Mouse (Mus musculus) heart, embryonic 16.5 days (tissue): ENCODE measurements around the gene Htr1d. TPM values are rescaled to one million over a fixed set of nuclear protein-coding genes. Genes with fewer than 3 reads are reported as not detected.

ENCODE experiments used
- ATAC-seq: fragments of 200-750 bp; cut with Nextera tagmentation; replicated peaks from 2 replicates; pipeline ENCODE4 v1.8.0; 2017; ENCODE audit warnings: moderate number of reproducible peaks; ENCODE audit not compliant: insufficient read depth, low FRiP score; ENCODE audit errors: extremely low read depth
- H3K27ac ChIP-seq: fragments of 300-500 bp; sonication (generic); 2 replicates; pipeline ENCODE4 v1.5.1; 2014; ENCODE audit warnings: mild to moderate bottlenecking, low read length, control low read depth, moderate library complexity
- H3K27me3 ChIP-seq: fragments of 300-500 bp; sonication (generic); 2 replicates; pipeline ENCODE4 v1.6.1; 2014; ENCODE audit warnings: low read length, mixed read lengths; ENCODE audit not compliant: control insufficient read depth, insufficient read depth
- H3K36me3 ChIP-seq: fragments of 300-500 bp; sonication (generic); 2 replicates; pipeline ENCODE4 v1.6.1; 2014; ENCODE audit not compliant: control insufficient read depth, insufficient read depth
- H3K4me1 ChIP-seq: fragments of 300-500 bp; sonication (generic); 2 replicates; pipeline ENCODE4 v1.6.1; 2014; ENCODE audit warnings: low read length, mixed read lengths; ENCODE audit not compliant: control insufficient read depth, insufficient read depth
- H3K4me2 ChIP-seq: fragments of 300-500 bp; sonication (generic); 2 replicates; pipeline ENCODE4 v1.6.1; 2014; ENCODE audit warnings: low read depth, mild to moderate bottlenecking, control low read depth, low read length
- H3K4me3 ChIP-seq: fragments of 300-500 bp; sonication (generic); 2 replicates; pipeline ENCODE4 v1.5.1; 2014; ENCODE audit warnings: mild to moderate bottlenecking, control low read depth, low read length
- H3K9ac ChIP-seq: fragments of 300-500 bp; sonication (generic); 2 replicates; pipeline ENCODE4 v1.6.1; 2014; ENCODE audit warnings: low read length, control low read depth
- H3K9me3 ChIP-seq: fragments of 300-500 bp; sonication (generic); replicated peaks from 2 replicates; pipeline ENCODE4 v1.6.1; 2016; ENCODE audit warnings: low read length; ENCODE audit not compliant: control insufficient read depth
- WGBS: fragments of 180-500 bp; shearing (Covaris S2); extraction: QIAGEN DNeasy Blood & Tissue Kit; methylation state at CpG from one replicate; pipeline ENCODE4 v1.1.7; 2014; 5-methylcytosine and 5-hydroxymethylcytosine counted together
- polyA plus RNA-seq: library from polyadenylated mRNA; unstranded; fragments of >200 nt; fragmentation: Nextera tagmentation; extraction: Ambion mirVana; gene quantifications from 2 replicates; pipeline ENCODE4 v1.2.1, GENCODE M21; 2015

The Htr1d gene
- polyA plus RNA-seq, 1 experiment from 2014 or later: 0.20 TPM

- Histone ChIP-seq H3K27me3 (0 out of 2 replicates have a peak, but pooled peaks cover 1% of the 10 kb centered on the region), H3K4me1 (peaks cover 15% of the 10 kb centered on the region), H3K4me2 (no peak overlapping the region), H3K9me3 (no peaks in the 10 kb centered on the region), H3K4me3 (no peak overlapping the region), H3K27ac (no peak overlapping the region), H3K9ac (no peak overlapping the region), H3K36me3 (no peaks in the 10 kb centered on the region)
- 75% methylated on average over 7 of the region's 7 CpGs for WGBS
- ATAC-seq: no peak
Measured at GRCm38 (mm10) chr4:136458276-136458675, 35.0 kb downstream of the Htr1d start.

GRCm38 (mm10) chr4:136459210-136459609 is 35.9 kb downstream of the Htr1d start:
- H3K4me2 ChIP-seq: peak overlapping the region; percentile 1; the same call in 1 of the 2 replicates
- no peak overlapping the region for H3K9ac ChIP-seq
- no peaks in the 10 kb centered on the region for H3K36me3 ChIP-seq
- H3K9me3 ChIP-seq: no peaks in the 10 kb centered on the region
- H3K4me1 ChIP-seq: peaks cover 16% of the 10 kb centered on the region
- no peak overlapping the region for H3K27ac ChIP-seq
- no peak overlapping the region for H3K4me3 ChIP-seq
- H3K27me3 ChIP-seq: 0 out of 2 replicates have a peak, but pooled peaks cover 3% of the 10 kb centered on the region
- 79% methylated on average over 12 of the region's 12 CpGs for WGBS
- no peak for ATAC-seq

GRCm38 (mm10) chr4:136461206-136461605 is 37.9 kb downstream of the Htr1d start:
- H3K36me3 ChIP-seq: no peaks in the 10 kb centered on the region
- H3K27ac ChIP-seq: no peak overlapping the region
- H3K9me3 ChIP-seq: no peaks in the 10 kb centered on the region
- no peak overlapping the region for H3K9ac ChIP-seq
- H3K4me3 ChIP-seq: no peak overlapping the region
- WGBS: 62% methylated on average over 4 of the region's 4 CpGs
- no peak overlapping the region for H3K4me2 ChIP-seq
- no peak for ATAC-seq
- H3K27me3 ChIP-seq: 0 out of 2 replicates have a peak, but pooled peaks cover 3% of the 10 kb centered on the region
- peaks cover 19% of the 10 kb centered on the region for H3K4me1 ChIP-seq

GRCm38 (mm10) chr4:136461761-136462085 is 38.4 kb downstream of the Htr1d start:
- H3K27me3 ChIP-seq: 0 out of 2 replicates have a peak, but pooled peaks cover 3% of the 10 kb centered on the region
- no peaks in the 10 kb centered on the region for H3K9me3 ChIP-seq
- H3K9ac ChIP-seq: peak overlapping the region; percentile 86
- H3K4me3 ChIP-seq: peak overlapping the region; percentile 83
- WGBS: 18% methylated on average over 6 of the region's 6 CpGs
- H3K27ac ChIP-seq: peak overlapping the region; percentile 86
- peaks cover 22% of the 10 kb centered on the region for H3K4me1 ChIP-seq
- no peaks in the 10 kb centered on the region for H3K36me3 ChIP-seq
- peak overlapping the region; percentile 98 for H3K4me2 ChIP-seq
- no peak for ATAC-seq

- under 1% methylated on average over 63 of the region's 64 CpGs for WGBS
- 0 out of 2 replicates have a peak, but pooled peaks cover 3% of the 10 kb centered on the region for H3K27me3 ChIP-seq
- peak within 1 kb of the TSS; percentile 86 for H3K27ac ChIP-seq
- H3K36me3 ChIP-seq: no peaks in the 10 kb centered on the region
- H3K9me3 ChIP-seq: no peaks in the 10 kb centered on the region
- peak within 1 kb of the TSS; percentile 83 for H3K4me3 ChIP-seq
- H3K4me1 ChIP-seq: peaks cover 22% of the 10 kb centered on the region
- H3K4me2 ChIP-seq: peak within 1 kb of the TSS; percentile 98
- peak within 1 kb of the TSS; percentile 86 for H3K9ac ChIP-seq
- ATAC-seq: peak; percentile 77
Measured at GRCm38 (mm10) chr4:136462086-136462838, 38.9 kb downstream of the Htr1d start, which contains the start of gene 6030445D17Rik. TSS of gene 6030445D17Rik (plus strand) at chr4:136462250.

GRCm38 (mm10) chr4:136462839-136463178 is 39.5 kb downstream of the Htr1d start:
- Histone ChIP-seq H3K4me2 (peak overlapping the region; percentile 98), H3K27me3 (0 out of 2 replicates have a peak, but pooled peaks cover 3% of the 10 kb centered on the region), H3K9me3 (no peaks in the 10 kb centered on the region), H3K4me1 (peaks cover 22% of the 10 kb centered on the region), H3K27ac (peak overlapping the region; percentile 86), H3K9ac (peak overlapping the region; percentile 86), H3K36me3 (no peaks in the 10 kb centered on the region), H3K4me3 (peak overlapping the region; percentile 83)
- ATAC-seq: peak; percentile 53
- 0% methylated on average over 8 of the region's 8 CpGs for WGBS

- WGBS: 40% methylated on average over 9 of the region's 9 CpGs
- no peak for ATAC-seq
- Histone ChIP-seq H3K4me2 (peak overlapping the region; percentile 98), H3K4me1 (peaks cover 22% of the 10 kb centered on the region), H3K27ac (no peak overlapping the region), H3K9ac (no peak overlapping the region), H3K27me3 (0 out of 2 replicates have a peak, but pooled peaks cover 3% of the 10 kb centered on the region), H3K4me3 (peak overlapping the region; percentile 83), H3K9me3 (no peaks in the 10 kb centered on the region), H3K36me3 (no peaks in the 10 kb centered on the region)
Measured at GRCm38 (mm10) chr4:136463436-136463835, 40.1 kb downstream of the Htr1d start.

GRCm38 (mm10) chr4:136466226-136466625 is 42.9 kb downstream of the Htr1d start:
- H3K27ac ChIP-seq: peak overlapping the region; percentile 76
- H3K4me1 ChIP-seq: peaks cover 31% of the 10 kb centered on the region
- no peak overlapping the region for H3K4me3 ChIP-seq
- no peaks in the 10 kb centered on the region for H3K9me3 ChIP-seq
- WGBS: 22% methylated on average over 4 of the region's 4 CpGs
- 0 out of 2 replicates have a peak, but pooled peaks cover 3% of the 10 kb centered on the region for H3K27me3 ChIP-seq
- 0 out of 2 replicates have a peak overlapping the region, but pooled peaks have one; percentile 7 for H3K9ac ChIP-seq
- ATAC-seq: no peak
- no peaks in the 10 kb centered on the region for H3K36me3 ChIP-seq
- no peak overlapping the region for H3K4me2 ChIP-seq
